Mouse (Mus musculus) MEL (cell line): ENCODE data around the gene Cnpy2.

Source experiments
- CHD1 ChIP-seq: IDR thresholded peaks from 2 replicates; pipeline ENCODE4 v1.6.1; 2012; ENCODE audit warnings: low read depth, mild to moderate bottlenecking, inconsistent platforms, low read length, improper control_type of control experiment
- CTCF ChIP-seq, 3 experiments: IDR thresholded peaks in 2 of 3; conservative IDR thresholded peaks in 1 of 3; 2 replicates each; pipeline ENCODE4 v1.5.1; 2011 to 2012; ENCODE audit warnings: low read length in 3 of 3, low read depth in 2 of 3, mild to moderate bottlenecking in 2 of 3, improper control_type of control experiment in 1 of 3, inconsistent platforms in 1 of 3, mixed read lengths in 1 of 3, moderate library complexity in 1 of 3; ENCODE audit not compliant: control insufficient read depth in 1 of 3, insufficient read depth in 1 of 3, poor library complexity in 1 of 3, severe bottlenecking in 1 of 3
- HCFC1 ChIP-seq: IDR thresholded peaks from 2 replicates; pipeline ENCODE4 v1.6.1; 2012; ENCODE audit warnings: low read depth, mild to moderate bottlenecking, inconsistent platforms, low read length, improper control_type of control experiment, moderate library complexity
- MAZ ChIP-seq: IDR thresholded peaks from 2 replicates; pipeline ENCODE4 v1.6.1; 2012; ENCODE audit warnings: low read depth, mild to moderate bottlenecking, inconsistent platforms, low read length, improper control_type of control experiment
- MEF2A ChIP-seq: IDR thresholded peaks from 2 replicates; pipeline ENCODE4 v1.6.1; 2014; ENCODE audit warnings: low read depth, mild to moderate bottlenecking, inconsistent platforms, low read length, improper control_type of control experiment; ENCODE audit not compliant: poor library complexity, insufficient replicate concordance, severe bottlenecking; ENCODE audit errors: extremely low read depth
- NELFE ChIP-seq: IDR thresholded peaks from 2 replicates; pipeline ENCODE4 v1.6.1; 2011; ENCODE audit warnings: low read depth, low read length, improper control_type of control experiment
- POLR2A ChIP-seq, 2 experiments: IDR thresholded peaks; 2 replicates each; pipeline ENCODE4 v1.6.1; 2011 to 2012; ENCODE audit warnings: low read length in 2 of 2, mild to moderate bottlenecking in 2 of 2, control low read depth in 1 of 2, improper control_type of control experiment in 1 of 2, low read depth in 1 of 2, moderate library complexity in 1 of 2; ENCODE audit not compliant: control insufficient read depth in 1 of 2, insufficient read depth in 1 of 2, poor library complexity in 1 of 2
- POLR2AphosphoS2 ChIP-seq: IDR thresholded peaks from 2 replicates; pipeline ENCODE4 v1.6.1; 2011; ENCODE audit warnings: low read length, improper control_type of control experiment
- RAD21 ChIP-seq: IDR thresholded peaks from 2 replicates; pipeline ENCODE4 v1.6.1; 2011; ENCODE audit warnings: mild to moderate bottlenecking, low read depth, low read length, improper control_type of control experiment
- TAL1 ChIP-seq: IDR thresholded peaks from 2 replicates; pipeline ENCODE4 v1.6.1; 2012; ENCODE audit warnings: mild to moderate bottlenecking, inconsistent platforms, low read length, moderate library complexity, mixed read lengths
- TCF12 ChIP-seq: IDR thresholded peaks from 2 replicates; pipeline ENCODE4 v1.6.1; 2014; ENCODE audit warnings: low read depth, mild to moderate bottlenecking, inconsistent platforms, low read length, improper control_type of control experiment, moderate library complexity
- USF2 ChIP-seq, 2 experiments: IDR thresholded peaks; 2 replicates each; pipeline ENCODE4 v1.6.1; 2011 to 2012; ENCODE audit warnings: improper control_type of control experiment in 2 of 2, low read length in 2 of 2, borderline replicate concordance in 1 of 2, inconsistent platforms in 1 of 2, low read depth in 1 of 2, mild to moderate bottlenecking in 1 of 2; ENCODE audit not compliant: insufficient read depth in 1 of 2
- ZNF384 ChIP-seq: IDR thresholded peaks from 2 replicates; pipeline ENCODE4 v1.6.1; 2012; ENCODE audit warnings: low read depth, mild to moderate bottlenecking, inconsistent platforms, low read length, improper control_type of control experiment

GRCm38 (mm10) chr10:128297622-128298021, 24.6 kb upstream of the Cnpy2 start:
- TF ChIP-seq POLR2A (IDR thresholded peaks at IDR 0.05; ENCODE audit: control insufficient read depth in 1 of 2, insufficient read depth in 1 of 2, low read depth in 1 of 2, low read length in 2 of 2, poor library complexity in 1 of 2) (no peak), MAZ (no peak), HCFC1 (no peak), CTCF (IDR thresholded peaks at IDR 0.05 in 2 of 3, conservative IDR thresholded peaks at IDR 0.05 in 1 of 3; ENCODE audit: control insufficient read depth in 1 of 3, insufficient read depth in 1 of 3, low read depth in 2 of 3, low read length in 3 of 3, poor library complexity in 1 of 3, severe bottlenecking in 1 of 3) (no peak), RAD21 (no peak), POLR2AphosphoS2 (no peak), MEF2A (no peak), NELFE (no peak), TAL1 (no peak), USF2 (IDR thresholded peaks at IDR 0.05; ENCODE audit: borderline replicate concordance in 1 of 2, insufficient read depth in 1 of 2, low read depth in 1 of 2, low read length in 2 of 2) (no peak), ZNF384 (no peak), TCF12 (no peak), CHD1 (no peak)
